Mouse (Mus musculus): ENCODE measurements around the gene Ptpn9.
"Not testable (repeated sequence)": the region's sequence is repeated elsewhere in the genome, so short reads cannot be mapped to it uniquely, and the experiment has no call there.

- TF ChIP-seq CTCF (IDR thresholded peaks at IDR 0.05; ENCODE audit: low read depth, low read length); POLR2AphosphoS5 (IDR thresholded peaks at IDR 0.05; ENCODE audit: insufficient replicate concordance, low read depth, low read length); GATA2 (IDR thresholded peaks at IDR 0.05; ENCODE audit: borderline replicate concordance, low read depth, low read length): not testable (repeated sequence)
- TF ChIP-seq TAL1 (conservative IDR thresholded peaks at IDR 0.05; ENCODE audit: low read depth, low read length) = peak; percentile 45; the same call in 1 of the 2 replicates
These were observed 46.0 kb upstream of the Ptpn9 start for GRCm38 (mm10) chr9:56948699-56949098.
